Mouse (Mus musculus) limb, embryonic 10.5 days (tissue): Measurements from ENCODE around the gene Tmem212. TPM values are rescaled to one million over a fixed set of nuclear protein-coding genes. Genes with fewer than 3 reads are reported as not detected.
"Not testable (repeated sequence)": the region's sequence is repeated elsewhere in the genome, so short reads cannot be mapped to it uniquely, and the experiment has no call there.

Source experiments
- DNase-seq: peaks from one replicate; pipeline ENCODE4 v3.0.0-alpha.2; 2017; ENCODE audit warnings: low spot score
- H3K27ac ChIP-seq: fragments of 300-500 bp; sonication (generic); 2 replicates; pipeline ENCODE4 v1.5.1; 2016; ENCODE audit warnings: mild to moderate bottlenecking
- H3K27me3 ChIP-seq: fragments of 300-500 bp; sonication (generic); 2 replicates; pipeline ENCODE4 v1.6.1; 2016; ENCODE audit warnings: low read depth, mild to moderate bottlenecking; ENCODE audit not compliant: poor library complexity, severe bottlenecking
- H3K36me3 ChIP-seq: fragments of 300-500 bp; sonication (generic); 2 replicates; pipeline ENCODE4 v1.6.1; 2016; ENCODE audit warnings: mild to moderate bottlenecking, moderate library complexity
- H3K4me1 ChIP-seq: fragments of 300-500 bp; sonication (generic); 2 replicates; pipeline ENCODE4 v1.6.1; 2016
- H3K4me3 ChIP-seq: fragments of 300-500 bp; sonication (generic); 2 replicates; pipeline ENCODE4 v1.5.1; 2016; ENCODE audit warnings: mild to moderate bottlenecking, moderate library complexity
- H3K9me3 ChIP-seq: fragments of 300-500 bp; sonication (generic); replicated peaks from 2 replicates; pipeline ENCODE4 v1.6.1; 2016; ENCODE audit warnings: mild to moderate bottlenecking
- WGBS: fragments of 180-500 bp; shearing (Covaris S2); methylation state at CpG from one replicate; pipeline ENCODE4 v1.1.7; 2016; 5-methylcytosine and 5-hydroxymethylcytosine counted together
- polyA plus RNA-seq: library from polyadenylated mRNA; unstranded; fragments of >200 nt; fragmentation: Nextera tagmentation; extraction: Ambion mirVana; gene quantifications from 2 replicates; pipeline ENCODE4 v1.2.1, GENCODE M21; 2016

The Tmem212 gene
- not detected in 2 replicates for polyA plus RNA-seq

DNA sequence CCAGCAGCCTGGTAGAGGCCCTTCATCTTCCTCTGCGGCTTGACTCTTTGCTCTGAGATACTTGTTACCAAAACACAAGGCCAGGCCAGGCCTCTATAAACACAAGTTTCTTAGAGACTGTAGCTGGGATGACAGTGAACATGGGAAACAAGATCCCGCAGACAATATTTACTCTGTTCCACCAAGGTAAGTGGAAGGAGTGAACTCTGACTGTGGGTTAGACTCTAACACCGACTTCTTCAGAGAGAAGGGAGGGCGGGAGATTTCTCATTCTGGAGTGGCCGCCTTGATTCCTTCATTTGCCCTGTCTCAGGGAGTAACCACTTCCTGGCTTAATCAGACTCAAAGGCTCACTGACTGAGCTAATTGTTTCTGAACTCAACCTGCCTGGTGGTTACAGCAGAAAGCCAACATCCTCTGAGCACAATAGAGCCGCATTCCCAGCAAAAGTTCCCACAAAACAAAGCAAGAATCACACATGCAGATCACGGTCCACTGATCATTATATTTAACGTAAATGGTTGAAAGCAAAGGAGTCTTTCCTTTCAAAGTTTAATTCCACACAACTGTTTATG is at the start of gene Tmem212:
TSS of gene Tmem212 (minus strand) at position 51 of the 575 bp plus-strand sequence.
- 74% methylated on average over 8 of the region's 8 CpGs for WGBS
- Histone ChIP-seq H3K4me3 (no peak within 1 kb of the TSS), H3K27me3 (no peaks in the 10 kb centered on the region), H3K4me1 (peaks cover 7% of the 10 kb centered on the region), H3K9me3 (no peaks in the 10 kb centered on the region), H3K27ac (no peak within 1 kb of the TSS), H3K36me3 (no peaks in the 10 kb centered on the region)
- no peak for DNase-seq

DNA sequence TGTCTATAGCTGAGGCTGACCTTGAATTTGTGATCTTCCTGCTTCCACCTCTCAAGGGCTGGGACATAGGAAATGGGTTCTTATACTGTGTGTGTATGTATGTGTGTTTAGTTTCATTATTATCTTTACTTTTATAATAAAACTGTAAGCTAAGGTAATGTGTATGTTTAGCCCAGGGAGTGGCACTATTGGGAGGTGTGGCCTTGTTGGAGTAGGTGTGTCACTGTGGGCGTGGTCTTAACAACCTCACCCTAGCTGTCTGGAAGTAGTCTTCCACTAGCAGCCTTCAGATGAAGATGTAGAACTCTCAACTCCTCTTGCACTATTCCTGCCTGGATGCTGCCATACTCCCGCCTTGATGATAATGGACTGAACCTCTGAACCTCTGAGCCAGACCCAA is 49.2 kb upstream of the Tmem212 start:
- not testable (repeated sequence) for H3K27ac ChIP-seq, DNase-seq, H3K4me3 ChIP-seq, H3K36me3 ChIP-seq, H3K9me3 ChIP-seq, H3K4me1 ChIP-seq, H3K27me3 ChIP-seq
- 89% methylated on average over 2 of the region's 2 CpGs for WGBS

DNA sequence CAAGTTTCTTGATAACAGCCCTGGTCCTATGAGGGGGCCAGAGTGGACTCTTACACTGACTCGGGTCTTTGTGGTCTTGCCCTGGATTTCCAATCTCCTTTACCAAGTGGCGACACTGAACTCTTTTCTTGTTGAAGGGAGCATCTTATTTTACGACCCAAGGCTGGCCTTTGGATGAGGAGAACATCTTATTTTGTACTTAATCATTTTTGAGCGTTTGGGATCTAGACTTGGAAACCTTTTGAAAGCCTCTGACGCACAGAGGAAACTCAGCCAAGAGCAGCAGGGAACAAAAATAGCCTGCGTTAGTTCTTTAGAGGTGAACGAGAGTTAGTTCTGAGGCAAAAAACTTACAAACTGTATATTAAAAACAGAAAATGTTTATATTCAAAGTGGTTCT is 46.8 kb upstream of the Tmem212 start:
- Histone ChIP-seq H3K4me1 (peaks cover 15% of the 10 kb centered on the region), H3K9me3 (no peaks in the 10 kb centered on the region), H3K36me3 (no peaks in the 10 kb centered on the region), H3K27ac (no peak overlapping the region), H3K27me3 (peaks cover 6% of the 10 kb centered on the region; the same call in 1 of the 2 replicates), H3K4me3 (no peak overlapping the region)
- WGBS: 91% methylated on average over 7 of the region's 7 CpGs
- no peak for DNase-seq

DNA sequence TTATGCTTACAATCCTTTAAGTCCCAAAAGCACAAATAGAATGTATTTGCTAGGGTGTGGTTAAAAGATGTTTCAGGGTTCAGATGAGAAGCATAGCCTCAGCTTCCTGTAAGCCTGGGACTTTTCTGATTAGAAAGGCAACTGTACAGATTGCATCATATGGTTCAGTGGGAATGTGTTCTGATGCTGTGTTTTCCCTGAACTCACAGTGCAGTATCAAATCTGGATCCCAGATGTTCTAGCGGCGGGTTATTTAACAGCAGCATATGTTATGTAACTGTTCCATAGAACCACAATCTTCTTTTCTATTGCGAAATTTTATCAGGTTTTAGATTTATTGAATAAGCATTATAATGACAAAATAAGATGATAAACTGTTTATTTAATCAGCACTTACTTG is 45.5 kb upstream of the Tmem212 start:
- Histone ChIP-seq H3K4me3 (no peak overlapping the region), H3K27me3 (peaks cover 6% of the 10 kb centered on the region; the same call in 1 of the 2 replicates), H3K9me3 (no peaks in the 10 kb centered on the region), H3K4me1 (peaks cover 17% of the 10 kb centered on the region), H3K36me3 (no peaks in the 10 kb centered on the region), H3K27ac (no peak overlapping the region)
- no peak for DNase-seq
- 94% methylated on average over 3 of the region's 3 CpGs for WGBS

DNA sequence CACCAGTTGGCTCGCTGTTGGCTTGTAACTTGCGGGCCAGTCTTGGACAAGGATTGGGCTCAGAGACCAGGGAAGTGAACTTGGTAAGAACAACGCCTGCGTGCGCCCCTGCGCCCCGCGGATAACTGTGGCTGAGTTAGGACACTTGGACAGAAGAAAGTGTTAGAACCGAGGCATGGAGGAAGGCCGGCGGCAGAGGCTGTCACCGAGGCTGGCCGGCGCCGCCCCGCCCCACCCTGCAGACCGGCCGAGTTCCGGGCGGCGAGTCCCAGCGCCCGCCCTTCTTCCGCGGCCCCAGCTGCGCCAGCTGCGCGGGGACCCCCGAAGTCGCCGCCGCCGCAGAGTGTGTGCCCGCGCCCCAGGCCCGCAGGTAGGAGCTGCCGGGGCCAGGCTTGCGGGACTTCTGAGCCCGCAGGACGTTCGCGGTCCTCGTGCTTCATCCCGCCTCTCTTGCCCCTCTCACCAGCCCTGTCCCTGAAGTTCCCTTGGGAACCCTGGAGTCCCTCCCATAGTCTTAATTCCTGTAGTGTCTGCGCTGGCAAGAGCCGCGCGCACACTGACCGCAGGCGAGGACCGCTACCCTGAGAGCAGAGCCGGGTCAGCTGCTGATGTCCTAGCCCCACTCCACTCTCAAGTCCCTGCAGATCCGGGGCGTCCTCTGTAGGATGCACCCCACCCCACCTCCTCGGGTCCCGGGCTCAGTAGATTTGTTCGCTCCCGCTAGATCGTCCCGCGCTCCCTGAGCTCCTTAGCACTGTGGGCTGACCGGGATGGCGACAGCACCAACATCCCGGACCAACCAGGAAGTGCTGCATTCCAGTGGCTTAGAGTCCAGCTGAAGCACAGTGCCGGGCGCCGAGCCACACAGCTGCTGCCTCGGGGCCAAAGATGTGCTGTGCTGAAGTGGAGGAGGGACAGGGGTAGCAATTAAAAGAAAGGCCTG is 42.5 kb upstream of the Tmem212 start, which contains the start of gene Pld1:
TSS of gene Pld1 (plus strand) at position 315 of the 943 bp plus-strand sequence.
- Histone ChIP-seq H3K36me3 (no peaks in the 10 kb centered on the region), H3K9me3 (no peaks in the 10 kb centered on the region), H3K27me3 (peaks cover 6% of the 10 kb centered on the region; the same call in 1 of the 2 replicates), H3K4me1 (peaks cover 17% of the 10 kb centered on the region), H3K4me3 (peak within 1 kb of the TSS; percentile 78), H3K27ac (peak within 1 kb of the TSS; percentile 85)
- DNase-seq: peak; percentile 75
- WGBS: under 1% methylated on average over 68 of the region's 68 CpGs

DNA sequence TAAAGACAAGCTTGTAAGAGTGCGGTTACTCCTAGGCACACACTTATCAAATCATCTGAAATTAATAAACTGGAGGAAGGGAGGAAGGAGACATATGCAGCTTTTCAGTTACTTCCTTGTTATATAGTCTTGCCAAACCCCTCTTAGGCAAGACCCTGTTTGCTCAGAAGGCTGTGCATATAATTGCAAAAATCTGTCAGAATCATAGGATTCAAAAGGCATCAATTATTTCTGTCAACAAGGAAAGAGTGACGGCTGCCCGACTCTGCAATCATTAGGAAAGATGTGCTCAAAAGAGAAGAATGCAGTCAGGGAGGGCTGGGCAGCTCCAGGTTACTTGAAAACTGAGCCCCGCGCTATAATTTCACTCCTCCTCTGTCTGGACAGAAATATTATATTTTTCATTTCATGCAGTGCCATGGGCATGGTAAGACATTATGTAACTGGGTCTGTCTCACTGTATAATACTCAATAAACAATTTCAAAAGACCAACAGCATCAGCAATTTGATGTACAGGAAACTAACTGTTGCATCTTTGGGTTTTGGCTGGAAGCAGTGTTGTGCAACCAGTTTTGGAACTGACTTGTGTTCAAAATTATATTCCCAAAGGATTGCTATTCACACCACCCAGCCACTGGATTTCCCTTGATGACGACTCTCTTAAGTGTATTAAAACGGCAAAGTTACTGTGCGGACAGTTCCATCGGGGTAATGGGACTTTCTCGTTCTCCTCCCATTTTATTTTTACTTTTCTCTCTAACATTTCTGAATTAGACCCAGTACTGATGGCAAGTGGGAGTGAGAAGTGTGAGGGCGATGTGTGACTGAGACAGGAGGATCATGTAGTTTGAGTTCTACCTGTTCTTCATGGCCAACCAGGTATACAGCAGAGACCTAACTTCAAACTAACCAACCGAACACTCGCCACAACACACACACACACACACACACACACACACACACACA is 41.3 kb upstream of the Tmem212 start:
- peaks cover 17% of the 10 kb centered on the region for H3K4me1 ChIP-seq
- H3K27me3 ChIP-seq: peaks cover 6% of the 10 kb centered on the region; the same call in 1 of the 2 replicates
- no peaks in the 10 kb centered on the region for H3K9me3 ChIP-seq
- DNase-seq: no peak
- no peak overlapping the region for H3K4me3 ChIP-seq
- no peaks in the 10 kb centered on the region for H3K36me3 ChIP-seq
- no peak overlapping the region for H3K27ac ChIP-seq
- WGBS: 79% methylated on average over 13 of the region's 13 CpGs

DNA sequence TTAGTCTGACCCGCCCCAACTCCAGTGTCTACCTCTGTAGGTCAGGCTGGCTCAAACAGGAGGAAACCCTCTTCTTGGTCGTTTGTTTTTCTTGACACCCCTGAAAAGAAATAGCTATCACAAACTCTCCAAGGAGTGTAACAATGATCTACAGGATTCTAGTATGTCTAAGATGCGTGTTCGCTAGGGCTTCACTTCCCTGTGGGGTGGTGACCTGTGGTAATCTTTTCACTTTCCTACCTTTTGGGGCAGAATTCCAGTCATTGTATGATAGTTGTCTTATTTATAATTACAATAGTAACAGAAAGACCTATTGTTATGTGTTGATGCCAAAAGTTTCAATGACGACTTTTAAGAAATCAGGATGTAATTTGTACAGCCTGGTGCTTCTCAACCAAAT is 40.6 kb upstream of the Tmem212 start:
- DNase-seq: no peak
- H3K4me3 ChIP-seq: no peak overlapping the region
- no peaks in the 10 kb centered on the region for H3K9me3 ChIP-seq
- H3K4me1 ChIP-seq: peaks cover 17% of the 10 kb centered on the region
- H3K36me3 ChIP-seq: no peaks in the 10 kb centered on the region
- peaks cover 6% of the 10 kb centered on the region; the same call in 1 of the 2 replicates for H3K27me3 ChIP-seq
- no peak overlapping the region for H3K27ac ChIP-seq
- 87% methylated on average over 5 of the region's 5 CpGs for WGBS

DNA sequence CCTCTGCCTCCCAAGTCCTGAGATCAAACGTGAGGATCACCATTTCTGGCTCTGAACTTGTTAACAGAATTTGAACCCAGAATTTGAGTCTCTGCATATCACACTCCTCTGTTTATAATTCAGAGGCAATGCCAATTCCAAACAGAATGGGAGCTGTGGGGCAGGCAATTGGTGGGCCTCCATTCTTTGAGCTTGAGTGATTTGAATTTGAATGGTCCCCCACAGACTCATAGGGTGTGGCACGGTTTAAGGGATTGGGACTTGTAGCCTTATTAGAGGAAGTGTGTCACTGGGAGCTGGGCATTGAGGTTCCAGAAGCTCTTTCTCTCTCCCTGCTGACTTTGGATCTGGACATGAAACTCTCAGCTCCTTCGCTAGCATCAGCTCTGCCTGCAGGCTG is 39.5 kb upstream of the Tmem212 start:
- Histone ChIP-seq H3K4me3 (no peak overlapping the region), H3K36me3 (no peaks in the 10 kb centered on the region), H3K9me3 (no peaks in the 10 kb centered on the region), H3K4me1 (peaks cover 17% of the 10 kb centered on the region), H3K27ac (no peak overlapping the region), H3K27me3 (peaks cover 6% of the 10 kb centered on the region; the same call in 1 of the 2 replicates)
- DNase-seq: no peak
- 82% methylated on average over 3 of the region's 3 CpGs for WGBS

DNA sequence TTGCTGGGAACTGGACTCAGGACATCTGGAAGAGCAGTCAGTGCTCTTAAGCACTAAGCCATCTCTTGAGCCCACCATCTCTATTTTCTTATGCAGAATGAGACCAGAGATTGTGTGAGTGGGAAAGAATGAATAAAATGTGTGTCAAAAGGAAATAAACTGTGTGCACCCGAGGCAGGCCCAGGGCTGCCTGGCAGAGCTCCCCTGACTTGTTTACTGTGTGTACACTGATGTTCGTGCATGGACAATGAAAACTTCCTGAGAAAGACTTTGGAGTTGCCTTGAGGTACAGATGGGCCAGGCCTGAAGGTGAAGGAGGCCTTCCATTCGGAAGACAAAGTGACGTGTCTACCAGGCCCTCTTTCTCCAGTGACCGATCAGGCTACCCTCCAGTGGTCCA is 36.2 kb upstream of the Tmem212 start:
- H3K27me3 ChIP-seq: no peaks in the 10 kb centered on the region
- H3K36me3 ChIP-seq: no peaks in the 10 kb centered on the region
- H3K4me3 ChIP-seq: no peak overlapping the region
- DNase-seq: no peak
- H3K27ac ChIP-seq: no peak overlapping the region
- WGBS: 88% methylated on average over 5 of the region's 5 CpGs
- no peaks in the 10 kb centered on the region for H3K9me3 ChIP-seq
- H3K4me1 ChIP-seq: no peaks in the 10 kb centered on the region

DNA sequence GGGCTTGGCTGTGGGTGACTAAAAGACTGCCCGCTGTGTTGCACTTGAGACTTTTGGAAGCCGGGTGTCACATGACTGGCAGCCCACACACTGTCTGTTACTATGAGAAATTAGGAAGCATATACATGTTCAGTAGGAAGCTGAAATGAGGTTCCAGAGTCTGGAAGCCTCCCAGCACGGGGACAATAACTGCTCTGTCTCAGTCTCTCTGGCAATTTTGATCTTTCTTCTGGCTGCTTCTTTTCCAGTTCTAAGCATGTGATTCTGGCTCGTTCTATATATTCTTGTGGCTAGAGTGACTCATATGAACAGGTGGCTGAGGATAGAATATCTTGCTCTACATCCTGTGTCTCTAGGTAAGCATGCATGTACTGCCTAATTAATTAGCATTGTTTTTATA is 33.1 kb upstream of the Tmem212 start:
- 91% methylated on average over 4 of the region's 4 CpGs for WGBS
- Histone ChIP-seq H3K4me1 (no peaks in the 10 kb centered on the region), H3K27me3 (no peaks in the 10 kb centered on the region), H3K27ac (no peak overlapping the region), H3K9me3 (no peaks in the 10 kb centered on the region), H3K36me3 (no peaks in the 10 kb centered on the region), H3K4me3 (no peak overlapping the region)
- no peak for DNase-seq

DNA sequence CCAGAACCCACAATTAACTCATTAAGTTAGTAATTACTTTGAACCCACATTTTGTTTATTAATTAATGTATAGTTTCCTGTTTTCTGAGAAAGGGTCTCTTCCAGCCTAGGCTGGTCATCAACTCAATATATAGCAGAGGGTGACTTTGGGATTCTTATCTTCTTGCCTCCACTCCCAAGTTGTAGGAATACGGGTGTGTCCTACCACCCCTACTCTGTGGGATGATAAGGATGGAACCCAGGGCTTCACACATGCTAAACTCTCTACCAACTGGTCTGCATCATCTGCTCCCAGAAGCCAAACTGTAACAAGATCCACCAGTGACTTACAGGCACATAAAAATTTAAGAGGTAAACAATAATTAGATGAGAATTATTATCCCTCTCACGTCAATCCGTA is 27.9 kb upstream of the Tmem212 start:
- no peaks in the 10 kb centered on the region for H3K4me1 ChIP-seq
- no peak overlapping the region for H3K4me3 ChIP-seq
- 76% methylated on average over 3 of the region's 3 CpGs for WGBS
- DNase-seq: no peak
- no peak overlapping the region for H3K27ac ChIP-seq
- 0 out of 2 replicates have a peak, but pooled peaks cover under 1% of the 10 kb centered on the region for H3K9me3 ChIP-seq
- no peaks in the 10 kb centered on the region for H3K27me3 ChIP-seq
- no peaks in the 10 kb centered on the region for H3K36me3 ChIP-seq

DNA sequence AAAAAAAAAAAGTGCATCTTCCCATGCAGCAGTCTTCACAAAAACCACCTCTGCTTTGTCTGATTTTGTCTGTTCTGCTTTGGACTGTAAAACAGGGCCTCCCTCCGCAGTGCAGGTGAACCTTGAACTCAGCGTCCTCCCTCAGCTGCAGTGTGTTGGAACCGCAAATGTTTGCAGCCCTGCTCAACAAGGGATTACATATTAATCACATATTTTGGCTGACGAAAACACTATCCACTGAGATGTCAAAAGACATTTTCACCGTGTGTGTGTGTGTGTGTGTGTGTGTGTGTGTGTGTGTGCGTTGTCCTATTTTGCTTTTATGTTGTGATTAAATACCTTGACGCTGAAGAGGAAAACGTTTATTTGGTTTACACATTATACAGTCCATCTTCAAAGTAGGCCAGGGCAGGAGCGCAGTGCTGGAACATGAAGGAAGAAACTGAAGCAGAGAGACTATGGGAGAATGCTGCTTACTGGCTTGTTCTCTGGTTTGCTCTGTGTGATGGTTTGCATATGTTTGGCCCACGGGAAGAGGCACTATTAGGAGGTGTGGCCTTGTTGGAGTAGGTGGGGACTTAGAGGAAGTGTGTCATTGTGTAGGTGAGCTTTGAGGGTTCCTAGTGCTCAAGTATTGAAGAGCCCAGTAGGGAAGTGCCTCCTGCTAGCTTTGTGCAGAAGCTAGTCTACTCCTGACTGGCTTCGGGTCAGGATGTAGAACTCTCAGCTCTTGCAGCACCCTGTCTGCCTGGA is 25.3 kb upstream of the Tmem212 start:
- 94% methylated on average over 11 of the region's 11 CpGs for WGBS
- Histone ChIP-seq H3K36me3 (no peaks in the 10 kb centered on the region), H3K4me1 (no peaks in the 10 kb centered on the region), H3K27me3 (no peaks in the 10 kb centered on the region), H3K9me3 (0 out of 2 replicates have a peak, but pooled peaks cover 2% of the 10 kb centered on the region), H3K4me3 (no peak overlapping the region), H3K27ac (no peak overlapping the region)
- no peak for DNase-seq
